Mouse (Mus musculus) CH12.LX (cell line): ENCODE measurements around the gene 1700020L24Rik.

Experiments
- CTCF ChIP-seq, 2 experiments: IDR thresholded peaks in 1 of 2; conservative IDR thresholded peaks in 1 of 2; 2 replicates each; pipeline ENCODE4 v1.5.1; 2011 to 2012; ENCODE audit warnings: low read depth in 2 of 2, low read length in 2 of 2, improper control_type of control experiment in 1 of 2, inconsistent platforms in 1 of 2, mild to moderate bottlenecking in 1 of 2, moderate library complexity in 1 of 2
- EP300 ChIP-seq: IDR thresholded peaks from 2 replicates; pipeline ENCODE4 v1.6.1; 2011; ENCODE audit warnings: low read length, improper control_type of control experiment
- HCFC1 ChIP-seq: IDR thresholded peaks from 2 replicates; pipeline ENCODE4 v1.6.1; 2012; ENCODE audit warnings: low read depth, mild to moderate bottlenecking, inconsistent platforms, low read length, improper control_type of control experiment
- MYC ChIP-seq: IDR thresholded peaks from 2 replicates; pipeline ENCODE4 v1.6.1; 2011; ENCODE audit warnings: low read depth, mild to moderate bottlenecking, improper control_type of control experiment, low read length
- NELFE ChIP-seq: IDR thresholded peaks from 2 replicates; pipeline ENCODE4 v1.6.1; 2011; ENCODE audit warnings: low read depth, low read length, improper control_type of control experiment
- POLR2A ChIP-seq: IDR thresholded peaks from 2 replicates; pipeline ENCODE4 v1.6.1; 2011; ENCODE audit warnings: low read depth, mild to moderate bottlenecking, improper control_type of control experiment, low read length
- USF2 ChIP-seq: conservative IDR thresholded peaks from 2 replicates; pipeline ENCODE4 v1.6.1; 2011; ENCODE audit warnings: low read depth, low read length, improper control_type of control experiment
- ZMIZ1 ChIP-seq: IDR thresholded peaks from 2 replicates; pipeline ENCODE4 v1.6.1; 2012; ENCODE audit warnings: low read depth, mild to moderate bottlenecking, inconsistent platforms, low read length, improper control_type of control experiment
- ZNF384 ChIP-seq: IDR thresholded peaks from 2 replicates; pipeline ENCODE4 v1.6.1; 2012; ENCODE audit warnings: low read depth, low read length, improper control_type of control experiment, inconsistent platforms

DNA sequence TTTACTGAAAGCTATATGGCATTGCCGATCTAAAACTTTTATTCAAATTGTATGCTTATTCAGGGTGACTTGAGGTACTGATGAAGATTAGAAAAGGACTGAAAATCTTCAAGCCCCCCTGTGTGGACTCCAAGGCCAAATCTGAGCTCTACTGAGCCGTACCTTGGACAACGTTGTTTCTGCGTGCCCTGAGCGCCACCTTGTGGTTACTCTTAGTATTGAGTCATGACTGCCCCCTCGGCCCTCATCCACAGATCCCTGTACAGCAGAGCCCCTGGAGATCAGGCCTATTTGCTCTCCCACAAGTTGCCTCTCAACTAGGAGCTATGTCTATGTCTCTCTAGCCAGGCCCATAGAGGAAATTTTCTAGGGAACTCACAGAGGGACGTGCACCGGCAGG, 12.8 kb upstream of the 1700020L24Rik start:
- TF ChIP-seq USF2, result no peak
- TF ChIP-seq MYC, result 0 out of 2 replicates have a peak, but pooled peaks have one; percentile 52
- TF ChIP-seq CTCF (conservative IDR thresholded peaks at IDR 0.05 in 1 of 2, IDR thresholded peaks at IDR 0.05 in 1 of 2; ENCODE audit: low read depth in 2 of 2, low read length in 2 of 2), result peak; percentile 91 to 99
- TF ChIP-seq NELFE, result peak; percentile 62; the same call in 1 of the 2 replicates
- no peak for TF ChIP-seq ZNF384
- TF ChIP-seq ZMIZ1, result no peak
- no peak for TF ChIP-seq EP300
- TF ChIP-seq HCFC1, result no peak
- TF ChIP-seq POLR2A, result no peak
